Mouse (Mus musculus) megakaryocyte, embryonic 14.5 days (primary cell): Measurements from ENCODE around the gene Fsd1l.
"Not testable (repeated sequence)": the region's sequence is repeated elsewhere in the genome, so short reads cannot be mapped to it uniquely, and the experiment has no call there.

Source experiments
- FLI1 ChIP-seq: IDR thresholded peaks from 2 replicates; pipeline ENCODE4 v1.6.1; 2012; ENCODE audit warnings: low read length, inconsistent platforms, mixed read lengths
- GATA1 ChIP-seq: IDR thresholded peaks from 3 replicates; pipeline ENCODE4 v1.6.1; 2012; ENCODE audit warnings: mixed read lengths, low read length, inconsistent platforms, borderline replicate concordance

DNA sequence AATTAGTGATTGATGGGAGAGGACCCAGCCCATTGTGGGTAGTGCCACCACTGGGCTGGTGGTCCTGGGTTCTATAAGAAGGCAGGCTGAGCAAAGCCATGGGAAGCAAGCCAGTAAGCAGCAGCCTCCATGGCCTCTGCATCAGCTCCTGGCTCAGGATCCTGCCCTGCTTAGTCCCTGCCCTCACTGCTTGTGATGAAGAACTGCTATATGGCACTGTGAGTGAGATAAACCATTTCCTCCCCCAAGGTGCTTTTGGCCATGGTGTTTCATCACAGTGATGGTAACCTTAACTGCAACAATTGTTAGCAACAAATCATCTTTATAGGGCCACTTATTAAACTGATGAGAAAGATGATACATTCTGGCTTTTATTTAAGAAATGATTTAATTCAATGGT lies 77.9 kb downstream of the Fsd1l start:
- TF ChIP-seq GATA1, FLI1: not testable (repeated sequence)
